Mouse (Mus musculus): ENCODE results near the gene Fgr.
"Not testable (repeated sequence)": the region's sequence is repeated elsewhere in the genome, so short reads cannot be mapped to it uniquely, and the experiment has no call there.

Gene Fgr

DNA sequence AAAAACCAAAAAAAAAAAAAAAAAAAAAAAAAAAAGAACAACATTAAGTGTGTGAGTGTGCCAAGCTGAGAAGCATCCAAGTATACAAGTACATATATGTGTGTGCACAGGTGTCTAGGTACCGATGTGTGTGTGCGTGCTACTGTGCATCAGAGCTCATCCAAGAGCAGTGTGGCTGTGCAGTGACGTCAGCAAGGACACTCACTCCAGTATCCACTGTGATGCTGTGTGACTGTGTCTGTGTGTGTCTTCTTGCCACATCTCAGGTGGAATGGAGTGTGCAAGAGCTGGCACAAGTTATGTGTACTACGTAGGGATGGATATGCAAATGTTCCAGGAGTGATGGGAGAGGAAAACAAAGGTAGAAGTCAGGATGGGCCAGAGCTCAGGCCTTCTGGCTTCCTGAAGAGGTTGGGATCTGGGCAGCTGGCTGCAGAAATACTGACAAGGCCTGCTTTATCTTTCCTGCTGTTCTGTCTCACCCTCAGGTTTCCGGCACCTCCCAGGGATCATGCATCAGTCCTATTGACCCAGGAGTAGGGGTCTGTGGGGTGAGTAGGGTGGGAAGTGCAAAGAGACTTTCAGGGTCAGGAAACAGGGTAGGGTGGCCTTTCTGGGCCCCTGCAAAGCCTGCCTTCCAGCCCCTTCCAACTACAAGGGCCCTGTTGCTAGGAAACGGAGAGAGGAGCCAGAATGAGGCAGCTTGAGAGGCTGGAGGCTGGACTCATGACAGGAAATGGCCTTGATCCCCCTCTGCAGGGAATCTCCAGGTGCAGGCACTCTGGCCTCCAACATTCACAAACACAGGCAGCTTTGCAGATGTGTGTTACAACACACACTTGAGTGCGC is 10.0 kb downstream of the Fgr start:
- peak; percentile 44 for DNase-seq (ENCODE audit: low spot score)

DNA sequence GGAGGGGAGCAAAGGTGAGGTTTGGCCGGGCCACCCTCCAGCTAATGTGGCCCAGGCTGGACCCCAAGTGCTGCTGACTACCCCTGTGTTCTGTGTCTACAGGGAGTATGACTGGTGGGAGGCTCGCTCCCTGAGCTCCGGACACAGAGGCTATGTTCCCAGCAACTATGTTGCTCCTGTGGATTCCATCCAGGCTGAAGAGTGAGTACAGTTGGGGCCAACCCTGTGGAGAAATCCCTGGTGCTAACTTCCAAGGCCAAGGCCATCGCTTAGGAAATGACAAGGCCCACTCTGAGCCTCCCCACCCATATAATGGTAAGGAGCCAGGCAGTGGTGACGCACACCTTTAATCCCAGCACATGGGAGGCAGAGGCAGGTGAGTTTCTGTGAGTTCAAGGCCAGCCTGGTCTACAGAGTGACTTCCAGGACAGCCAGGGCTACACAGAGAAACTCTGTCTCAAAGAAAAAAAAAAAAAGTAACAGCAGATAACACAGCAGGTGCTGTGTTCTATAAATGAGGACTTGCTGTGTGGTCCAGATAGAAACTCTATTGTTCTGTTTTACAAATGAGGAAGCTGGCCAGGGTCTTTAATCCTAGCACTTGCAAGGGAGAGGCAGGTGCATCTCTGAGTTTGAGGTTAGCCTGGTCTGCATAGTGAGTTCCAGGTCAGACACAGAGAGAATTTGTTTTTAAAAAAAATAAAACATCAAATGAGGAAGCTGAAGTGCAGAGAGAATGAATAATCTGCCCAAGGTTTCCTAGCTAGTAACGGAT is 14.9 kb downstream of the Fgr start:
- no peak for DNase-seq (ENCODE audit: low spot score)

DNA sequence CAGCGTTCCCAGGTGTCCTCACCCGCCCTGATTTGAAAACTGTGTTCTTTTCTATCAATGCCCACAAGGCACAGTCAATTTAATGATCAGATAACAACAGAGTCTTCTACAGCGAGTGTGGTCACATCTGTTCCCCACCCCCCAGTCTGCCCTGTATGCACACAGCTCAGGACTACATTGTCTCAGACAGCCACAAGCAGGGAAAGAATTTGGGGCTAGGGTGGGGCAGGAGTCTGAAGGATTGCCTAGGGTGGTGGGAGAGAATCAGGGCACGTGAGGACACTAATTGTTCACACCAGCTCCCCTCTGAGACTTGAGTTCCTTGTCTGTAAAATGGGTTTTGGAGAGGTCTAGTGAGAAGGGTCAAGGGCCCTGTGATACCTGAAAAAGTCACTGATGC is 19.7 kb downstream of the Fgr start:
- no peak for DNase-seq (ENCODE audit: low spot score)

DNA sequence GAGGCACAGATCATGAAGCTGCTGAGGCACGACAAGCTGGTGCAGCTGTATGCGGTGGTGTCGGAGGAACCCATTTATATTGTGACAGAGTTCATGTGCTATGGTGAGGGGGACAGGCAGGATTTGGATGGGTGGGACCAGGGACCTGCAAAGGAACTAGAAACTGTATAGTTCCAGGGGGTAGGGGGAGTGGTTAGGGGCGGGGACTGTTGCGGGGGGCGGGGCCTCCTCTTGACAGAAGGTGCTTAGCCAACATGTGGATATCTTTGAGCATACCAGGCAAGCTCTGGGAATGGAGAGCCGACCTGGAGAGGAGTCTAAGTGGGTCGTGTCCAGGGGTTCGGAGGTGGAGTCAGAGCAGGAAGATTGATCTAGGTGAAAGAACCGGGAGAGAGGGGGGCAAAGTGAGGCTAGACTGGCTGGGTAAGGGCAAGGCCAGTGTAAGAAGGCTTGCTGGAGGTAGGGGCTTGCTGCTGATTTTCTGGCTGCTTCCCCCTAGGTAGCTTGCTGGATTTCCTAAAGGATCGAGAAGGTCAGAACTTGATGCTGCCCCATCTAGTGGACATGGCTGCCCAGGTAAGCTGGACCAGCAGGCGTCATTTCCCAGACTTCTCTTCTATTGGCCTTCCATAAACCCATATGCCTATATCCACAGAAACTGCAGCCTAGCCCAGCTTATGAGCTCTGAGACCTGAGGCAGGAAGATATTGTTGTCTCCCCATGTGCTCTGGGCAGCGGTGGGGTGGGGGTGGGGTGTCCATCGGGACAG is 23.8 kb downstream of the Fgr start:
- DNase-seq (ENCODE audit: low spot score) = no peak

DNA sequence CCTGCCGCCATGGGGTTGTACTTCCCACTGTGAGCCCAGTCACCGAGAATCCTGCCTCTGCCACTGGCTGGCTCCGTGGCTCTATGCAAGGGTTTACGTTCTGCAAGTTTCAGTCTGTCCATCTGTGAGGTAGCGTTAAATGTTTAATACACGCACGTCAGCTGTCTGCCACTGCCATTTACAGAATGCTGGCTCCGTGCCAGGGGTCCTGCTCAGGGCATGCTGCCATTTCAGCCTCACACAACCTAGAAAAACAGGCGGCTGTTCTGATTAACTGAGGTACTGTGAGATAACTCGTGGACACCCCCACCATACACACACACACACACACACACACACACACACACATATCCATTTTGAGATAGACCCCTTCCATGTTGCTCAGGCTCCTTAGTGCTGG is 29.0 kb downstream of the Fgr start:
- DNase-seq (ENCODE audit: low spot score) = no peak

DNA sequence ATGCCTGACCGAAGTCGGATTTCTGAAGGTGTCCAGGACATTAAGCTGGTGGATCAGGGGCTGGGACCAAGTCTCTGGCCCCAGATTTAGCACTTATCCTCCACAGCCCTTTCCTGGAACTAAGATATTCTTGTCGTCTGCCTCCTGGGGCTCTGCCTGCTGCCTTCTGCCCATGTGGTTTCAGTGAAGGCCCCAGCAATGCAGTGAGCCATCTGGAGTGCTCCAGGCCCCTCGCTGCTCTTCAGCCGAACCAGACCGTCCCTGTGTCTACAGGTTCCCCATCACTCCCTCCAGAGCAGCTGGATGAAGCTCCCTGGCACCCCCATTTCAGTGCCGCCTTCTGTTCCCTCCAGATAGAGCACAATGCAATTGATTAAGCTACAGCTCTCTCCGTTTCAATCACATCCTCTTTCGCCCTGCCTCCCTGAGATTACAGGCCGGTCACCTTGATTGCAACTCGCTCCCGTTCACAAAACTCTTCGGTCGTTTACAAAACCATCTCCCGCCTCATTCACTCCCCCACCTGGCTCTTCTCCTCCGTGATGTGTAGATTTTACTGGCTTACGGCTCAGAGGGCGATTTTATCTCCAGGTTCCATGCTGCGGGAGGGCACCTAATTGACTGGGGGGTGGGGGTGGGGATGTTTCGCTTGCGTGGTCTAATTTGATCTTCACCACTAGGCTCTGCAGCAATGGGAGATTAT is 29.6 kb downstream of the Fgr start:
- DNase-seq (ENCODE audit: low spot score) = no peak

DNA sequence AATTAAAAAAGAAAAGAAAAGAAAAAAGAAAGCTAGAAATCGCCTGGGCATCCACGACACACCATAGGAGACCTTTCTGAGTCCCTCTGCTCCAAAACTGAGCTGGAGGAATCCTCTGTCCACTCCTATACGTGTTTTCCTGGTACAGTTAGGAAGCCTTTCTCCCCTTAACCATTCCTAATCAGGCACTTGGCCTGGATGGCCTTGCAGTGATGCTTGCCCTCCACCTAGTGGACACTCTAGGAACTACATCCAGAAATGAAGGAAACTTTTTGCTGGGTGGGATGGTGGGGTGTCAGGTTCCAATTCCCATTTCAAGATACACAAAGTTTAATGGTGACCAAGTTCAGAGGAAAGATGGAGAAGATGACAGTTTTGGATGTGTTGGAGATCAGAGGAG is 31.3 kb downstream of the Fgr start:
- peak; percentile 77 for DNase-seq (ENCODE audit: low spot score)

DNA sequence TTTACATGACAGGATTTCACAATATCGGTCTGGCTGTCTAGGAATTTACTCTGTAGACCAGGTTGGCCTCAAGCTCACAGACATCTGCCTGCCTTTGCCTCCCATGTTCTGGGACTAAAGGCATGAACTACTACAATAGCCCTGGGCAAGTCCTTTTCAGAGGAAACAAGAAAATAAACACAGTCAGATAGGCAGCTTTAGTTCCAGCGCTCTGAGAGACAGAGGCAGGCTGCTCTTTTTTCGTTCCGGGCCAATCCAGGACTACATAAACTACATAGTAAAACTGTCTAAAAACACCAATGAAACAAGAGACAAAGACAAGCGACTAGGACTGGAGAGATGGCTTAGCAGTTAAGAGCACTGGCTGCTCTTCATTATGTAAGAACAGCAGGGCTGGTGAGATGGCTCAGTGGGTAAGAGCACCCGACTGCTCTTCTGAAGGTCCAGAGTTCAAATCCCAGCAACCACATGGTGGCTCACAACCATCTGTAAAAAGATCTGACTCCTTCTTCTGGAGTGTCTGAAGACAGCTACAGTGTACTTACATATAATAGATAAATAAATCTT is 32.1 kb downstream of the Fgr start:
- DNase-seq (ENCODE audit: low spot score) = not testable (repeated sequence)

DNA sequence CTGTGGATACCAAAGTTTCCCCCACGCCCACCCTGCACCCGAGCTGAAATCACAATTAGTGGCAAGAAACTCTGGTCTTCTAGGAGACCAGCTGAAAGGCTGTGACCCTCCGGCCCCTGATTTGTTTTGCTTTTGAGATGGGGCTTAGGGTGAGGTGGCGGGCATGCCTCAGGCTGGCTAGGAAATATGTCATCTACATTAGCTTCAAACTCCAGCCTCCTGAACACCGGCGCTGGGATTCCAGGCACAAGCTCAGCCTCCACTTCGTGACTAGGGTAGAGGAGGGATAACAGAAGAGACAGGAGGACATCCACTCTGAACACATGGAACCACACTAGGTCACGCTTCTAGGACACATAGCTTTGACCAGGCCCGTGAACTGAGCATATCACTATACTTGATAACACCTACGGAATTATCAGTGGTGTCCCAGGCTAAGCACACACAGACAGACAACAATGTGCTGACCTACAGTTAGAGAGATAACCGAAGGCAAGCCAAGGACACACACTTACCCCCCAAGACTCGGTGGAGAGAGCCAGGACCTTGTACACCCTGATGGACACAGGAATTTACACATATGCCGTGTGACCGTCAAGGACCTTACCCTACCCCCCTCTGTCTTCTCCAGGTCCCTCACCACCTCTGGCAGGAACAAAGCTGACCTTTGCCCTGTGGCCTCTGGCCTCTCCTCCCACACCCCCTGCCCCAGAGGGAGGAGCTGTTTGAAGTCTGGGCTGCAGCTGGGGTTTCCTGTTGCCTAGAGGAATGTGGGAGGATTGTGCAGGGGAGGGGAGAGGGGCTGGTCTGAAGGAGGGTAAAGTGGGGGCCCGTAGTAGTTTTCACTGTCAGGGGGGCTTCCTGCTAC is 33.9 kb downstream of the Fgr start:
- DNase-seq (ENCODE audit: low spot score) = no peak

DNA sequence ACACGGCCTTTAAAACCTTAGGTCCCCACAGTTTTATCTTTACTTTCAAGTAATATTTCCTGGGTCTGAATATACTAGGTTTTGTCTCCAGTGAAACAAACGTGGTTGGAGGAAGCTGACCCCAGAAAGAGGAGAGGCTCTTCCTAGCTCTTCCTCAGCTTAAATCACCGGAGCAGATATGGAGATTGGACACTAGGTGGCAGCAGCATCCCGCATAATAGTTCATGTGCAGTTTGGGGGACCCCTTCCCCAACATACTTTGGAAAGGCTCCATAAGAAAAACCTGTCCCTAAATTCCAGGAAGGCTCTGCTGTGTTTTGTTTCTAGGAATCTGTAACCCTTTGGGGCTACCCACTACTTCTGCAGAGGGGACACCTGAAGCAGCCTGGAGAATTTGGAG is 35.2 kb downstream of the Fgr start:
- DNase-seq (ENCODE audit: low spot score) = no peak

DNA sequence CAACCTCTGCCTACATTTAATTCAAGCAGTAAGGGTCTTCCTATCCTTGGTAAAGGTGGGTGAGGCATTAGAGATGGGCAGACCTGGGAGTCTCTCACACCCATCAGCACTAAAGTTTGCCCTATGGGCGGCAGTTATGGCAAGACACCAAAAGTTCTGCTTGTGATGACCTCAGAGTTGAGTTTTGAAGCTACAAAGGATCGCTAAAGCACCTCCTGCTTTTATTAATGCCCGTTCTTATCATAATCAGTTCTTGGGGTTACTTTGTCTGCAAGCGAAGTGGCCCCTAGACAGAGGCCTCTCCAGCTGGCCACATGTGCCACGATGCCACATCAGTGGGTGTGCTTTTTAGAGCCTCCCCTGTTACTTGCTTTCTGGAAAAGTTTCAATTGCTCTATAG is 35.8 kb downstream of the Fgr start:
- no peak for DNase-seq (ENCODE audit: low spot score)

DNA sequence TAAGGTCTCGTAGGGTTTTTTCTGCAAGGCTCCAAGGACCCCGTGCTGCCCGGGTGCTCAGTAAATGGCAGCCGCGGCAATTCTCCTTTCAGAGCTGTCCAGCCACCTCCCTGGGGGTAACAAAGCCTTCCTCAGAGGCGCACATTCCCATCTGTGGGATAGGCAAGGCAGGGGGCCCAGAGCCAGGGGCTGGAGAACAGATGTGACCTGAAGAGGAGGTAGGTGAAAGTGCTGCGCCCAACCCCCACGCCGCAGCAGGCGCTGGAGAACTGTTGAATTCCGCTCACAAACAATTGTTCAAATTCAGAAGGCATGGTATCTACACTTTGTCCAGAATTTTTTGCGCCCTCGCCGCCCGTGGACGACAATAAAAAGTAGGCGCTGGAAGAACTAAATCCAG is 36.7 kb downstream of the Fgr start:
- DNase-seq (ENCODE audit: low spot score) = no peak

DNA sequence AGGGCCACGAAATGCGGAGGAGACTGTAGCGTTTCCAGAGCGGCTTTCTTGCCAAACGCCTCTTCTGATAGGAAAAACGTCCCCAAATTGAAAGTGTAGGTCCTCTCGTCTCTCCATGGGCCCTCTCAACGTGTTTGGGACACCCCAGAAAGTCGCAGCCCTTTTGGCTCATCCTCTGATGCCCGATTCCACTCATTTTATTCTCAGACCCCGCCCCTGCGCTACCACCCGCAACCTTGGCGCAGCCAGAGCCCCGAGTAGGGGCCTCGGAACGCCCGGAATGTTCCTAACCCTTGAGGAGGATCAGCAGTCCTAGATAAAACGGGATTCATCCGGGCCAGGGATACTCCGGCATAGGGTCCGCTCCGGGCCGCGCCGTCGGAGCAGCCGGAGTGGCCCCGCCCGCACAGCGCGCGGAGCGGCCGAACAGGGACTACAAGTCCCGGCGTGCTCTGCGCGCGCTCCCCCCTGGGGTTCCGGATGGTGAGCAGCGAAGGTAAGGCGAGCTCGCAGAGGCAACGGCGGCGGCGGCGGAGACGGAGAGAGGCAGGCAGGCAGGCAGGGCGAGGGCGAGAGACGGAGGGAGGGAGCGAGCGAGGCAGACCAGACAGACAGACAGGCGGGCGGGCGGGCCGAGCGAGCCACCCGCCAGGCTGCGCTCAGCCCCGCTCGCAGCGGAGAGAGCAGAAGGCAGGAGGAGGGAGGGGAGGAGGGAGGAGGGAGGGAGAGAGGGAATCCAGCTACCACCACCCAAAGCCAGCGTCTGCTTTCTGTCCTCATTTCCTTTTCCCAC is 37.3 kb downstream of the Fgr start, which contains the start of gene Ahdc1:
Gene Ahdc1, plus strand, starts transcription at position 233 of the 793 bp plus-strand sequence.
- peak; percentile 93 for DNase-seq (ENCODE audit: low spot score)

DNA sequence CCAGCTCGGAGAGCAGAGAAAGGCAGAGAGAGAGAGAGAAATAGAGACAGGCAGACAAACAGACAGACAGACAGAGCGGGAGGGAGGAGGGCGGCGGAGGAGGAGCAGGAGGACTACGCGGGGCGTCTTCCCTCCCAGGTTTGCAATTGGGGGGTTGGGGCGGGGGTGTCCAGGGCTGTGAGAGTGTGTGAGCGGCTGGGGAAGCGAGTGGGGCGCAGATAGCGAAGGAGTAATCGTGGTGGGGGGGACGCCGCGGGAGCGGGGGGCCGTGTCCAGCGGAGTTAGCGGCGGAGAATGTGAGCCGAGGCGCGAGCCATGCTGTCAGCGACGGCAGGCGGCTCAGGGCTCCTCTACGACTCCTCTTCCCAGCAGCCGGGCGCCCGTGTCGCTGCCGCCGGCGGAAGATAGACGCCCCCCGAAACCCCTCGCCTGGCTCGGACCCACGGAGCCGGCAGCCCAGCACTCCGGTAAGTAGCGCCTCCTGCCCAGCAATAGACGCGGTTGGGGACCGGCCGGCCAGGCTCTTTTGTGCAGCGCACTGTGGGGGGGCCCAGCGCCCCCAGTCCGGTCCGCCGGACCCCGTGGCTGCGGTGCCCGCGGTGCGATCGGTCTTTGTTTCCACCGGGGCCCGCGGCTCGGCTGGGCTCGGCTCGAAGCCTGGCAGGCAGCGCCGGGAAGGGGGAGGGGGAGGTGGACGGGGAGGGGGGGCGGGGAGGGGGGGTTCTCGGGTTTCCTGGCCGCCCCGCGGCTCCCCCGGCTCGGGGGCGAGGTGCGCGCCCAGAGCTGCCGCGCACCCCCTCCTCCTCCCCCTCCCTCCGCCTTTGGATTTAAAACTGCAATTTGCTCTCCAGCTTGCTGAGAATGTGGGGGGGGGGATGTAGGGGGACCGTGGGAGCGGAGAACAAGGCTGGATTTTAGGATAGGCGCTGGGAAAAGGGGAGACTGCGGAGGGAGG is 38.2 kb downstream of the Fgr start:
- no peak for DNase-seq (ENCODE audit: low spot score)

DNA sequence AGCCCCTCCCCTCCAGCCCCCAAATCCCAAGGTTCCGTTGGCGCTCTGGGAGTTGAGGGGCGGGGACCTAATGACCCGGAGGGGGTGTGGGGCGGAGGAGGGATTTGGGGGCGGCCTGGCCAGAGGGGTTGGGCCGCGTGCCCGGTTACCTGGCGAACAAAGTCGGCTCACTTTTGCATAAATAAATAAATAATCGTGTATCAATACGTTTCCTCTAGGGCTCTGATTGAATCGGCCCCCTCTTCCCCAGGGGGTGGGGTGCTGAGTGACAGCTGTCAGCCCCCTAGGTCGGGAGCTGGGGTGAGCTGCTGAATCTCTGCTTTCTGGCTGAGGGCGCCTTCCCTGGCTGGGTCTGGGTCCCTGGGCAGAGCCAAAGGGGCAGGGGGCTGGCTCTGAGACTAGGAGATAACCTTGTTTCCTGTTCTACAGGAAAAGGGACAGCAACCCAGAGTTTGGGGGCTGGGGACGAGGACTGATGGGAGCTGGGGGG is 38.9 kb downstream of the Fgr start:
- DNase-seq (ENCODE audit: low spot score) = no peak

DNA sequence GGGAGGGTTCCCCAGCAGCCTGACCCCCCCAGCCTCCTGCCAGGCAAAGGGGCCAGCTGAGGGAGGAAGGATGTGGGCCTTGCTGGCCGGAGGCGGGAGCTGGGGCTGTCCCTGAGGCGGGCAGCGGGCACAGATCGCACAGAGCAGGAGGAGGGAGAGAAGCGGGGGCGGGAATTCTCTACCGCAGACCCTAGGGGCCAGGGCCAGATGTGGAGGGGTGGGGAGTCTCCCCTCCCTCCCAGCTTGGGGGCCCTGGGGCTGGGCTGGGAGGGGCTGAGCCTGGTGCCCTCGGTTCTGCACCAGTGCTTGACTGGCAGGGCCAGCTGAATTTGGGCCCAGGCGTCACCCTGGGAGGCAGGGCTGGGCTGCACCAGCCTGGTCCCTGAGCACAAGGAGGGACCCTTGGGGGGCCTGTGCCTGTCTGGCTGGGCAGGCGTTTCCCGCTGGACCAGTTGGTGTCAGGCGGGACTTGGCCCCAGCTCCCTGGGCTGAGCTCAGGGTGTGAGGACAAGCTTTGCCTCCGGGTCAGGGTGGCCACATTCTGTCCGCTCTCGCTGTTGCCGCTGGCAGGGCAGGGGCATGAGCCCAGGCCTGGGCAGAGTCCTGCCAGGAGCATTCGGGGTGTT is 39.5 kb downstream of the Fgr start:
- DNase-seq (ENCODE audit: low spot score) = peak; percentile 62

DNA sequence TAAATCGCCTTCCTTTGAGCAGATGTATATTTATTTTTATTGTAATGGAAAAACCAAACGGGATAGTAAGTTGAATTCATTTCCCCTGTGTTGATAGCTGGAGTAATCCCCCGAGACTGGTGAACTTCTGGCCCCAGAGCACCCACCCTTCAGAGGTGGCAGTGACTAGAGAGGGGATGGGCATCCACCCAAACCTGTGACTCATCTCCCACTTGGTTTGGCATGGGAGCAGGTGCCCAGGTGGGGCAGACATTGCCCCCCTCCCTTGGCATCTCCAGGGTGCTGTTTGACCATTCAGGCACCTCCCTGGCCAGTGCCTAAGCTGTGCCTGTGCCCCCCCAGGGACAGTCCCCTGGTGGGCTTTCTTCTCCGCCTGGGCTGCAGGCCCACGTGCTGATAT is 40.2 kb downstream of the Fgr start:
- no peak for DNase-seq (ENCODE audit: low spot score)

Data from layer of hippocampus, adult 11-12 months (tissue).